Mouse (Mus musculus) regulatory T cell (primary cell): ENCODE data around the gene Rab31.

Experiments used
- in situ Hi-C: fragments of 300-600 bp; cut with MboI, MseI; formaldehyde crosslinking; loops from one replicate; pipeline ENCODE4 v1.15.1; 2025; ENCODE audit warnings: high pct_unique_total_duplicates

Rab31 gene

GRCm38 (mm10) chr17:65703527-65704391 lies 68.8 kb downstream of the Rab31 start:
- in situ Hi-C loops, result no loop called here

- in situ Hi-C loops, result no loop called here
Observed at GRCm38 (mm10) chr17:65701797-65702566, 70.6 kb downstream of the Rab31 start.

DNA sequence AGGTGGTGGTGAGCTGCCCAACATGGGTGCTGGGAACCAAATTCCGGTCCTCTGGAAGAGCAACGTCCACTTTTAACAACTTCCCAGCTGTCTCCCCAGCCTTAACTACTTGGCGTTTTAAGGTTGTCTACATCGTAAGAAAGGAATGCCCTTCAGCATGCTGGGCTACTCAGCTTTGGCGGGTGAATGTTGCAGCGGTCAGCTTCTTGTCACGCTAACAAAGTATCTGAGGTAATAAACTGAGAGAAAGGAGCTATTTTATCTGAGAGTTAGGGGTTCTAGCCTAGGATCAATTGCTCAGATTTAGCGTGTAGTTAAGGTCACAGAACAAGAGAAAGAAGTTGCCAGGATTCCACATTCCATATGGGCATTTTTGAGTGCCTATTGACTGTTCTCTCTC lies 71.2 kb downstream of the Rab31 start:
- in situ Hi-C loops, result no loop called here

- in situ Hi-C loops, result no loop called here
Observed at GRCm38 (mm10) chr17:65700060-65700459, 72.5 kb downstream of the Rab31 start.

- in situ Hi-C loops, result no loop called here
Observed at GRCm38 (mm10) chr17:65697791-65698463, 74.6 kb downstream of the Rab31 start.

DNA sequence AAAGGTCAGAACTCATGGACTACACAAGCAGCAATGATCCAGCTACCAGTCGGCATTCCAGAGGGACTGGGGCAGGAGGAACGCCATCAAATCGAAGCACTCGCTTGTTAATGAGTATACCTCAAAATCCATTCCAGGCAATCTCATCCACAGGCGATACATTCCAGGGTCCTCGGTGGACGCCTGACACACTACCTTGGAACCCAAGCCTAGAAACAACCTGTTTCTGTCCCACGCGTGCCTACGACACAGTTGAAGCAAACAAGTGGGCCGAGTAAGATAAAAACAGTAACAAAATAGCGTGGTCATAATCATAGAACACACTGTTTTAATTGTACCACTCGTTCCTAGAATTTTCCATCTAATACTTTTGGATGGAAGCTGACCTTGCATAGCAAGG lies 75.6 kb downstream of the Rab31 start:
- in situ Hi-C loops, result no loop called here

- in situ Hi-C loops, result no loop called here
Observed at GRCm38 (mm10) chr17:65692276-65692675, 80.3 kb downstream of the Rab31 start.

GRCm38 (mm10) chr17:65683731-65684130 lies 88.8 kb downstream of the Rab31 start:
- in situ Hi-C loops, result no loop called here

DNA sequence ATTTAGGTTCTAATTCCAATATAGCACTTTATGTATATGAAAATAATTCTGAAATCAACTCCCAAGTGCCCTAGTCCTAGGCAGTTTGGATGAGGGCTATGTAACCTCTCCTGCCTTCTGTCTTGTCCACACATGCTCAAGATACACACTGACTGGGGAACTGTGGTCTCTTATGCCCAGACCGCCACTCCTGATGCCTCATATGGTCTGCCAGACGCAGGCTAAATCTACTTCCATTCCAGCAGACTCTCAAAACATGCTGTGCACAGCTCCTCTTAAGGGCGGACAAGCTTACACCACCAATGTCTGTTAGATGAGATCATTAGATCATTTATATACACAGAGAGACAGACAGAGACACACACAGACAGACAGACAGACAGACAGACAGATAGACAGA lies 89.2 kb downstream of the Rab31 start:
- in situ Hi-C loops, result no loop called here

DNA sequence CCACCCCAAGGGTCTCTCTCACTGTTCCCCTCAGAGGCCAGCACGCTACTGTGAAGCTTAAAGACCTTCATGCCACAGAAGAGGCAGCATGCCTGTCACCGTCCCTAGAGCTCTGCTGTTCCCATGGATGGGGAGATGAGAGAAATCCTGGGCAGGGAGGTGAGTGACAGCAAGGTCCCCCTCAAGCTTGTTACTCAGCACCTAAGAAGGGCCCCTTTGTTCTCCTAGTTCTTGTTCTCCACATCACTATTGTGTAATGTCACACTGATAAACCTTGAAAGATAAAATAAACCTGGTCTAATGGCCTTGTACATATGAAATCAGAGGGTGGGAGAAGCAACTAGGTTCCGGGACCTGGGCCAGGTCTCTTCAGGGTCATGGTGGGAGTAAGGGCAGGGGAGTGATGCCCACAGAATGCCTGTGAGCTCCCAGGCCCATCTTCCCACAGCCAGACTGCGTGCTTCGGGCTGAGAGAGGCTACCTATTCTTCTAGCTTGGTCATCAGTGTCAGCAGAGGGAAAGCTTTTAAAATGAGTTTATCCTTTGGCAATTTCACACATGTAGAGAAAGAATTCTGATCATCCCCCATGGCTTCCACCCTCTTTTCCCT lies 90.4 kb downstream of the Rab31 start:
- in situ Hi-C loops, result no loop called here

GRCm38 (mm10) chr17:65681516-65681915 lies 91.0 kb downstream of the Rab31 start:
- in situ Hi-C loops, result no loop called here

GRCm38 (mm10) chr17:65680801-65681412 lies 91.6 kb downstream of the Rab31 start:
- in situ Hi-C loops, result no loop called here

DNA sequence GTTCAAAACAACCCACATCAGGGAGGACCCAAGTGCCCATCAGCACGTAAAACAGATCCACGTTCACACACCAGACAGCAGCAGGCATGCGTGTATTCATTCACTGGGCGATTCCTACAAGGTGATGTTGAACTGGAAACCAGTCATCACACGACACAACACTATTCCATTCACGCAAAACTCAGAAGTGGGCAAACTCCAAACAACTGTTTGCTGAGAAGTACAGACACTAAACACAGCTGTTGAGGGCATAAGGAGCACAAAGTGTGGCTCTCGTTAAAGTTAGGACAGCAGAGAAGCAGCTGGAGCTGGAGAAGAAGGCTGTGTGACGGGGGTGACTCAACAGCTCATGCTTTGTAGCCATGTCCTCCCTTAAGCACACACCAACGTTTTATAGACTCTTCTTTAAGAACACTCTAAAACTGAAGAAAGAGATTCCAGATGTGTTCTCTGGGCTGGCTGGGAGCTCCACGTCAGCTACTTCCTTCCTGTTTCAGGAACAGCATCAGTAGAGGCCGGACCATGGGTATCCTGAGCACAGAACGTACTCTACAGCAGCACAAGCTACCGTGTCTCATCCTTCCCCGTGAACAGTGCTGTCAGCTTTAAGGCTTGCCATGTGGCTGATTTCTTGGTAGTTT lies 92.6 kb downstream of the Rab31 start:
- in situ Hi-C loops, result loop anchor here (10.0 kb wide), 1 partner anchor 1505 kb away; no protein-coding TSS in a partner anchor

DNA sequence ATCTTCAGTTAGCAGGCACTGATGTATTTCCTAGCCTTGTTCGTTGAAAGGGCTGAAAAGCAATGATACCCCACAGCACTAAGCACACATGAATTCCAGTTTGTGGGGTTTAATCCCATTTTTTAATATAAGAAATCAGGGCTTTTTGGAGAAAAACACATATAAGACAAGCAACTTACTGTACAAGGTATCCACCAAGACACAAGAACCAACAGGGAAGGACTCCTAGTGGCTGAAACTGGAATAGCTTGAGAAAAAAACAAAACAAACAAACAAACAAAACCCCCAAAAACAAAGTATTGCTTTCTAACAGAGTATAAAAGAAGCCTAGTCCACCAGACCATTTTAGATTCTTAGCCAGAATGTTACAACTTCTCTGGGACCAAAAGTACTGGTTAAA lies 94.8 kb downstream of the Rab31 start:
- in situ Hi-C loops, result loop anchor here (10.0 kb wide), 1 partner anchor 1503 kb away; no protein-coding TSS in a partner anchor

- in situ Hi-C loops, result loop anchor here (10.0 kb wide), 1 partner anchor 1502 kb away; no protein-coding TSS in a partner anchor
Observed at GRCm38 (mm10) chr17:65676536-65676935, 96.0 kb downstream of the Rab31 start.

GRCm38 (mm10) chr17:65675985-65676384 lies 96.6 kb downstream of the Rab31 start:
- in situ Hi-C loops, result loop anchor here (10.0 kb wide), 1 partner anchor 1501 kb away; no protein-coding TSS in a partner anchor

DNA sequence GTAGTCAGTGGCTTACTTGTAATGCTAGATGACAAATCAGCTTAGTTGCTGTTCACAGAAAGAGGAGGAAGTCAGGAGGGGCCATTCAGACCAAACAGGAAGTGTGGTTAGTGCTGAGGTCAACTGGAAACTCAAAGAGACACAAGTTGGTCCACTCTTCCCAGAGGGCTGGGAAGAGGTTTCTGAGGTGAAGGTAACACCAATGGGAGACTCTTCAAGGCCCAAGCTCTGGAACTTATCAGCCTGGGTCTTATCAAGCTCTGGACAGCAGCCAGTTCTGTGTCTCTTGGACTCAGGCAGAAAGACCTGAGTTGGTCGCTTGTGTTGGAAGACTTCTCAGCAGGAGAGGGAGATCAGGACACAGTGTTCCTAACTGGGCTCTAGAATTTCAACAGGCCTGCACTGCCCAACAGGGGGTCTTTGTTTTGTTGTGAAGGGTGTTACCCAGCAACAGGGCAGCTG lies 97.8 kb downstream of the Rab31 start:
- in situ Hi-C loops, result loop anchor here (10.0 kb wide), 1 partner anchor 1500 kb away; no protein-coding TSS in a partner anchor

GRCm38 (mm10) chr17:65672926-65673325 lies 99.6 kb downstream of the Rab31 start:
- in situ Hi-C loops, result loop anchor here (10.0 kb wide), 1 partner anchor 1498 kb away; no protein-coding TSS in a partner anchor

GRCm38 (mm10) chr17:65669061-65669460 lies 103.5 kb downstream of the Rab31 start:
- in situ Hi-C loops, result no loop called here

DNA sequence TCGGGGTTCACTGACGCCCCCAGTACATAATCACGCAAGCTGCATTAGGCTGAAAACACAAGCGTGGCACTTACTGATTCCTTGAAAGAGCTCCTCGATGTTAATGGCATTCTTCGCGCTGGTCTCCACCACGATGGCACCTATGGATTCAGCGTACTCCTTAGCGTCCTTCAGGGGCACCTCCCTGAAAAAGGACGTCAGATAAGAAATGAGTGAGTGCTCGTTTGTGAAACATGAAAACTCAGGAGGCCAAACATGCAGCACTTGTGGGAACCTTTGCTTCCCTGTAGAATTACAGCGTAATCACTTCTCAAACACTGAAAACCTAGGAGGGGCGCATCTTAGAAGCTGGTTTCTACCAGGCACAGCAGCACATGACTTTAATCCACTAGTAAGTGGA lies 104.8 kb downstream of the Rab31 start:
- in situ Hi-C loops, result no loop called here
